Mouse (Mus musculus) layer of hippocampus, adult 9-11 months (tissue): ENCODE data around the gene Kif4.

Source experiments
- DNase-seq: peaks from one replicate; pipeline ENCODE4 v3.0.0; 2022

Kif4 gene

GRCm38 (mm10) chrX:100734359-100734758, 108.8 kb downstream of the Kif4 start:
- DNase-seq: no peak

GRCm38 (mm10) chrX:100738918-100739317, 113.4 kb downstream of the Kif4 start:
- DNase-seq: peak; percentile 64

GRCm38 (mm10) chrX:100739443-100739842, 113.9 kb downstream of the Kif4 start:
- peak; percentile 15 for DNase-seq

- peak; percentile 79 for DNase-seq
Measured at GRCm38 (mm10) chrX:100740785-100741184, 115.2 kb downstream of the Kif4 start.

- DNase-seq: peak; percentile 91
Measured at GRCm38 (mm10) chrX:100741940-100742339, 116.4 kb downstream of the Kif4 start.

- DNase-seq: no peak
Measured at GRCm38 (mm10) chrX:100765855-100766254, 140.3 kb downstream of the Kif4 start.

- DNase-seq: peak; percentile 74
Measured at GRCm38 (mm10) chrX:100767181-100767884, 141.8 kb downstream of the Kif4 start, which contains the start of gene Dlg3. Gene Dlg3, plus strand, starts transcription at chrX:100767722.

GRCm38 (mm10) chrX:100767885-100768626, 142.5 kb downstream of the Kif4 start:
- no peak for DNase-seq

- no peak for DNase-seq
Measured at GRCm38 (mm10) chrX:100769281-100769680, 143.7 kb downstream of the Kif4 start.

GRCm38 (mm10) chrX:100774341-100774811, 148.8 kb downstream of the Kif4 start:
- DNase-seq: no peak

GRCm38 (mm10) chrX:100775405-100775804, 149.9 kb downstream of the Kif4 start:
- DNase-seq: no peak

GRCm38 (mm10) chrX:100776494-100776893, 151.0 kb downstream of the Kif4 start:
- no peak for DNase-seq
